Mouse (Mus musculus) T-helper 17 cell (primary cell): ENCODE data around the gene Smox.

ENCODE experiments used
- in situ Hi-C, 2 experiments: fragments of 300-600 bp; cut with MboI, MseI; formaldehyde crosslinking; loops; 1 replicate in 1 of 2; 2 replicates in 1 of 2; pipeline ENCODE4 v1.15.1; 2025; ENCODE audit warnings: high pct_unique_total_duplicates in 2 of 2

Gene Smox

DNA sequence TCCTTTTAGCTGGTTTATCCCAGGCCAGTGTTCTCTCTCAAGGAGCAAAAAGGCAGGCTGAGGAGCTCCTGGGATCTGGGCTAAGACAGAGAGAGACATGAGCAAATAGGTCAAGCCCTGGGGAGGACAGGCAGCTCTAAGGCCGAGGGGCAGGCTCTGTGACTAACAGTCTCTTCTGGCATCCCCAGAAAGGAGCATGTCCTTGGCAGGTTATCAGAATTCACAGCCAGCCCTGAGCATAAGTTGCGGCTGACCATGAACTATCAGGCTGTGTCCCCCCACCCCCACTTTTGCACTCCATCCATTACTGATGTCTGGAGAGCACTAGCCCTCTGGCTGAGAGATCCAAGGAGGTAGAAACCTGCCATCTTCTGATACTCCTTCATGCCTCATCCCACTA lies 59.6 kb downstream of the Smox start:
- in situ Hi-C loops = loop anchor here in 1 of 2 experiments (5.0 kb wide), 1 partner anchor 251 kb away; no protein-coding TSS in a partner anchor

- in situ Hi-C loops = loop anchor here in 1 of 2 experiments (5.0 kb wide), 1 partner anchor 250 kb away; no protein-coding TSS in a partner anchor
Observed at GRCm38 (mm10) chr2:131551701-131552620, 60.7 kb downstream of the Smox start.

GRCm38 (mm10) chr2:131552736-131553400 lies 61.6 kb downstream of the Smox start:
- in situ Hi-C loops = loop anchor here in 1 of 2 experiments (5.0 kb wide), 1 partner anchor 249 kb away; no protein-coding TSS in a partner anchor

GRCm38 (mm10) chr2:131557896-131558295 lies 66.6 kb downstream of the Smox start:
- in situ Hi-C loops = loop anchor here (5.0 kb wide), 2 partner anchors 379 to 404 kb away; no protein-coding TSS in a partner anchor

DNA sequence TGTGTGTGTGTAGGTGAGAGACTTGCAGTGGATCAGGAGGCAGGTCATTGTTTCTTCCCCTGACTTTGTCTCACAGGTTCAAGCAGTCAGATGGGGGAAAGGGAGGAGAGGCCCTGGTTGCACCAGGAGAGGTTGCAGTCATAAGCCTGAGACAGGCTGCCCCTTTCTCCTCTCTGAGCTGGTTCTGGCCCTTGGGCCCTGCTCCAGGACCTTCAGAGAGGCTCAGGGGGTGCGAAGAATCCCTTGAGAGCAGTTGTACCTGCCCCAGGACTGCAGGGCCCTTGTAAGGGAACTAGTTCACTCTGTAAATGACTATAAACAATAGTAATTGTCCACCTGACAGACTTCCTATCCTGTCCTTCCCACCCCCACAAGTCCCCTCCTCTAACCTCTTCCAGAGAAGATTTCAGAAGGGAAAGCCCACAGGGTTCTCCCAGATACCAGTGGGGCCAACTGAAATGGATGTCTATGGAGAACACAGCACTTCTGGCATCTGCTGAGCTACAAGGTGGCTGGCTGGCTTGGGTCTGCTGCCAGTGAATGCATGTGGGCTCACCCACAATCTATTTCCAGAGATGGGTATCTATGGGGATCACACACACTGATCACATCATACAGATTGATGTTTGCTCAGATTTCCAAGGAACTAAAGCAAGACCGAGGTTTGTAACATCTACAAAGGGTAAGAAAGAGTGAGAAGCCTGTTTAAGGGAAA lies 69.1 kb downstream of the Smox start:
- in situ Hi-C loops = loop anchor here in 1 of 2 experiments (5.0 kb wide), 1 partner anchor 222 kb away; no protein-coding TSS in a partner anchor

DNA sequence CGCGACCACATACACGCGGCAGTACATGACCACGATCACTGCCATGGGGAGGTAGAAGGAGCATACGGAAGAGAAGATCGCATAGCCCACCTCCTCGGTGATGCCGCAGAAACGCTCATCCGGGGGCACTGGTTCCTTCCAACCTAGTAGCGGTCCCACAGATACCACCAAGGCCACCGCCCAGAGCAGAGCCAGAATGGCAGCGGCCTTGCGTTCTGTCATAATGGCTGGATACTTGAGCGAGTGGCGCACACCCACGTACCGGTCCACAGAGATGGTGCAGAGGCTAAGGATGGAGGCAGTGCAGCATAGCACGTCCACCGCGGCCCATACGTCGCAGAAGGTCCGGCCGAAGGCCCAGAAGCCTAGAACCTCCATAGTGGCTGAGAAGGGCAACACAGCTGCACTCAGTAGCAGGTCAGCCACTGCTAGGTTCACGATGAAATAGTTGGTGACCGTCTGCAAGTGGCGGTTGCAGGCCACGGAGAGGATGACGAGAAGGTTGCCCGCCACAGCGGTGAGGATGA lies 70.1 kb downstream of the Smox start:
- in situ Hi-C loops = loop anchor here in 1 of 2 experiments (5.0 kb wide), 1 partner anchor 221 kb away; no protein-coding TSS in a partner anchor

- in situ Hi-C loops = loop anchor here in 1 of 2 experiments (5.0 kb wide), 1 partner anchor 220 kb away; no protein-coding TSS in a partner anchor
Observed at GRCm38 (mm10) chr2:131561891-131562585, 70.7 kb downstream of the Smox start, which contains the start of gene Adra1d. Adra1d (minus strand) TSS chr2:131562283.

- in situ Hi-C loops = loop anchor here in 1 of 2 experiments (5.0 kb wide), 1 partner anchor 220 kb away; no protein-coding TSS in a partner anchor
Observed at GRCm38 (mm10) chr2:131562586-131563122, 71.4 kb downstream of the Smox start.
